Mouse (Mus musculus) MEL (cell line): Measurements from ENCODE around the gene CN725425.

Source experiments
- CTCF ChIP-seq, 3 experiments: IDR thresholded peaks in 2 of 3; conservative IDR thresholded peaks in 1 of 3; 2 replicates each; pipeline ENCODE4 v1.5.1; 2011 to 2012; ENCODE audit warnings: low read length in 3 of 3, low read depth in 2 of 3, mild to moderate bottlenecking in 2 of 3, improper control_type of control experiment in 1 of 3, inconsistent platforms in 1 of 3, mixed read lengths in 1 of 3, moderate library complexity in 1 of 3; ENCODE audit not compliant: control insufficient read depth in 1 of 3, insufficient read depth in 1 of 3, poor library complexity in 1 of 3, severe bottlenecking in 1 of 3
- MAFK ChIP-seq: IDR thresholded peaks from 2 replicates; pipeline ENCODE4 v1.6.1; 2011; ENCODE audit warnings: low read depth, mild to moderate bottlenecking, low read length, improper control_type of control experiment, borderline replicate concordance
- NELFE ChIP-seq: IDR thresholded peaks from 2 replicates; pipeline ENCODE4 v1.6.1; 2011; ENCODE audit warnings: low read depth, low read length, improper control_type of control experiment
- RAD21 ChIP-seq: IDR thresholded peaks from 2 replicates; pipeline ENCODE4 v1.6.1; 2011; ENCODE audit warnings: mild to moderate bottlenecking, low read depth, low read length, improper control_type of control experiment
- SMC3 ChIP-seq: IDR thresholded peaks from 2 replicates; pipeline ENCODE4 v1.6.1; 2011; ENCODE audit warnings: low read depth, low read length, improper control_type of control experiment
- TBP ChIP-seq: IDR thresholded peaks from 2 replicates; pipeline ENCODE4 v1.8.0; 2011; ENCODE audit warnings: low read depth, low read length, improper control_type of control experiment

GRCm38 (mm10) chr15:91304296-91304852 is 105.1 kb downstream of the CN725425 start:
- peak in 1 of 3 experiments; percentile 12; a peak in 1 of 6 replicates for TF ChIP-seq CTCF (IDR thresholded peaks at IDR 0.05 in 2 of 3, conservative IDR thresholded peaks at IDR 0.05 in 1 of 3; ENCODE audit: control insufficient read depth in 1 of 3, insufficient read depth in 1 of 3, low read depth in 2 of 3, low read length in 3 of 3, poor library complexity in 1 of 3, severe bottlenecking in 1 of 3)
- no peak for TF ChIP-seq TBP
- no peak for TF ChIP-seq RAD21
- TF ChIP-seq NELFE = no peak
- TF ChIP-seq MAFK = no peak
- TF ChIP-seq SMC3 = no peak
